Mouse (Mus musculus): ENCODE results near the gene Apof. TPM values are rescaled to one million over a fixed set of nuclear protein-coding genes. Genes with fewer than 3 reads are reported as not detected.

Apof gene
- polyA plus RNA-seq (2012; rRNA removed) = 813 and 951 TPM in 2 replicates

DNA sequence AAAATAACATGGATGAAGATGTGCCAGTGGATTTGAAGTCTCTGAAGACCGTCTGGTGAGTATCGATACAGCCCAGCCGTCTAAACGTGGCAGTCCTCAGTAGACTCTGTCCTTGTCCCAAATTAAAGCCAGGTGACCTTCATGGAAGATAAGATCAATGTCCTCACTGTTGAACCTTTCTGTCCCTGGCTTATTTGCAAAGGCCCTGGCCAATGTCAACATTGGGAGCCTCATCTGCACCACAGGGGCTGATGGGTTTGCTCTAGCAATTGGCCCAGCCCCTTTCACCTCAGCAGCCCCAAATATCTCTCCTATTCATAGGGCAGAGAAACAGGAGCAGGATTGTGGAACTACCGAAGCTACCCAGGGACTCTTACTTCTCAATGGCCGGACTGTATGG lies at the start of gene Apof:
Gene Apof (plus strand): TSS at position 301 of the 400 bp plus-strand sequence.

DNA sequence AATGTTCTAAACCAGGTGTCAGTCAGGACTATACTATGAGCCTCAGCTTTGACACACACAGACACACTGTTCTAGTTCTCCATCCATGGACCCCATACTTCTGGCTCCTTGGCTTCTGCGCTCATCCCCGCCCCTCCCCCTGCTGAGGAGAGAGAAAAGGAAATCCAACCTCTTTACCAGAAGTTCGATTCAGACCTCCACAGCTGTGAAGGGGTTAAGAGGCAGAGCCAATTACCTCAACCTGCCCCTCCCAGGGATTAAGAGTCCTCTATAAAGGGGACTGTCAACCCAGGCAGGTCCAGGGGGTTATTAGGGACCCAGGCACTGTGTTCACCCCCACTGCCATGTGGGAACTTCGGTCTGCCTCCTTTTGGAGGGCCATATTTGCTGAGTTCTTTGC lies 42.9 kb upstream of the Apof start, which contains the start of gene Mip:
Gene Mip (plus strand): TSS at position 301 of the 400 bp plus-strand sequence.

GRCm38 (mm10) chr10:128231697-128232419 lies 36.6 kb upstream of the Apof start, which contains the start of gene Timeless:
Timeless (plus strand) TSS chr10:128232065.

DNA sequence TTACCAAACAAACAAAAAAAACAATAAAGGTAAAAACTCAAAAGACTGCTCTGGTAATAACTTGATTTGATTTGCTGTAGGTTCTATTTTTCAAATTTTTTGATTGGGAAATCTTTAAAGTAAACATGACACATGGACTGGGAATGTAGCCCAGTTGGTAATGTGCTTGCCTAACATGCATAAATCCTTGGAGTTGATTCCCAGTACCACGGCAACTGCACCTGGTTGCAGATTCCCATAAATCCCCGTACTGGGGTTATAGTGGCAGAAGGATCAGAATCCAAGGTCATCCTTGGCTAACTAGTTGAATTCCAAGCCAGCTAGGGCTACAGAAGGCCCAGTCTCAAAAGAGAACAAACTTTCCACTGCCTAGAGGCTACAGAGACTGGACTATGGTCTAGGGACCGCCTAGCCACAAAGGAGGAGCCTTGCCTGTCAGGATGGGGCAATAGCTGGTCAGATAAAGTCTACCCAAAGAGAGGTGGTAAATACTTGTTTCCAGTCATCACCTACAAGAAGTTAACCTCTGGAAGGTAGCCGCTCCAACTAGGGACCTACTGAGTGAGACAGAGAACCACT lies 14.7 kb upstream of the Apof start, which contains the start of gene Apon:
Gene Apon (plus strand): TSS at position 420 of the 579 bp plus-strand sequence.

DNA sequence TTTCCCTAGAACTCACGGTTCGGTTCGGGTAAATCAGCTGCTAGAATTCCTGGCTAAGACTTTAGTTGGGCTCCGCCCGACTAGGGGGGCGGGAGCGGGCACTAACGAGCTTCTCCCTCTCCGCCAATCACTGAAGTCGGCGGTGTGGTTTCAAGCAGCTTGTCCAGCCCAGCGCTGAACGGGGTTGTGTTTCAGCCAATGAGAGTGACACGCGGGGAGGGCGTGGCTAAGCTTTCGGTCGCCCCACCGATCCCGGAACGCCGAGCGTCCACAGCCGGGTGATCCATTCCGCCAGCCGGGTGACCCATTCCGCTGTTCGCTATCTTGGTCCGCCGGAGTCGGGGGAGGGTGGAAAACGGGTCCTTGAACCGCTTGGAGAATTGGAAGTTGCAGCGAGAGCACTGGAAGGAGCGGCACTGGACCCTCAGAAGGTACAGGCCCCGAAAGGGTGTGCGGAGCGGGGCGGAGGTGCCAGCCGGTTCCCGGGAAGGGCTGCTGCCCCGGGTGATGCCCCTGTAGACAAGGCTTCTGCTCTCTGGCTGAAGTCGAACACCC lies 1.9 kb downstream of the Apof start, which contains the start of gene Stat2:
Gene Stat2 (plus strand): TSS at position 273 of the 555 bp plus-strand sequence.

DNA sequence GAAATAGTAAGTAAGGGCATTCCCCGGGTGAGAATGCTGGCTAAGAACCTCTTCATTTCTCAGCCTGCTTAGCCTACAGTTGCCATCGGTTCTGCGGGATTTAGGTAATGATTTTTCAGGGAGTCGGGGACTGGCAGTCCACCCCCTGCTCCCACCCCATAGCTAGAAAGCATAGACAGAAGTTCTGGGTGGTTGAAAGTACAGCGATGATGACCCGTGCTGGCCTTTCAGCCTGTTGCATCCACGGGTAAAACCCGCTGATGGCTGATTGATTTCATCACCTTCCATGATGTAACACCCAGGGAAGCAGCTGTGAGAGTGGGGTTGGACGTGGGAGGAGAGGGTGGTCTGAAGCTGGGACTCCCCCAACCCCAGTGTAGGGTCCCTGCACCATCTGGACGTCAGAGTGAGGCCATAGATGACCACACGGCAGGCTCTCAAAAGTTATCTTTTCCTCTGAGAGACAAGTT lies 30.3 kb downstream of the Apof start, which contains the start of gene Il23a:
Gene Il23a (minus strand): TSS at position 51 of the 470 bp plus-strand sequence.

DNA sequence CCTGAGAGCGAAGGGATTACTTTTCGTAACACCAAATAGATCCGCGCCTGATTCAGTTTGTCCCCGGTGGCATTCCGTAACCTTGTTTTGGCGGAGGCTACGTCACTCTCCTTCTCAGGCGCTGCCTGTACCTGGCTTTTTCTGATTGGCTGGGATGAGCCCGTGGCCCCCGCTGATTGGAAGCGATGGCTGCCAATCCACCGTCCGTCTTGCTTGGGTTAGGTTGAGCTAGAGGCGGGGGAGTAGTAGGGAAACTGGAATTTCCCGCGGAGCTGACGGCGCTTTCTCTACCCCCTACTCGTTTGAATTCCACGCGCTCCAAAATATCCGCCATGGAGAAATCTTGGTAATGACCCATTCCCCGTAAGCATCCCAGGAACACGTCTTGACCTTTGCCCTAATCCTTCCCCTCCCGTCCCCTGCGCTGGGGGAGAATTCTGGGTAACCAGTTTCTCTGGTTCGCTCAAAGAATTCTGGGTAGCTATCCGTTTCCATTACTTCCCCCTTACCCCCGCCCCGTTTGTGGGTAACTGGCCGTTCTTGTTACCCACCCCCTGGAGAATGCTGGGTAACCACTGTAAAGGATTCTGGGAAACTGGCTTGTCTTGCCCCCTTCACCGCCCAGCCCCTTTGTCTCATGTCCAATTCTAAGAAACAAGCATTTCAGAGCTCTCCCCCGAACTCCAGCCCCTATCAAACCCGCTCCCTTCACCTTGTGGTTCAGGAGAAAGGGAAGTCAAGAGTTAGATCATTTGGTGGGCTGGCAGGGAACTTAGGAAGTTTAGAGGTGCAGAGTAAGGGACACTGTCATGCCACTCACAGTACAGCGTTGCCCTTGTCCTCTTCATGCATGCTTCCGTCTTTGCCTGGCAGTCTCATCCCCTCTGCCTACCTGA lies 34.9 kb downstream of the Apof start, which contains the start of gene Pan2:
Gene Pan2 (plus strand): TSS at position 210 of the 896 bp plus-strand sequence.

Other genes with a start within 250 kb of the Apof start
- gene Naca, start 233.1 kb upstream of the Apof start, polyA plus RNA-seq (2012; rRNA removed) = 282 TPM in 2 replicates
- 30.8 and 34.7 TPM in 2 replicates for gene Ptges3, start 209.7 kb upstream of the Apof start, polyA plus RNA-seq (2012; rRNA removed)
- 1,169 and 1,252 TPM in 2 replicates for gene Atp5b, start 185.4 kb upstream of the Apof start, polyA plus RNA-seq (2012; rRNA removed)
- 8.8 and 10.8 TPM in 2 replicates for gene Baz2a, start 177.1 kb upstream of the Apof start, polyA plus RNA-seq (2012; rRNA removed)
- gene Rbms2, start 88.4 kb upstream of the Apof start, polyA plus RNA-seq (2012; rRNA removed) = 13.5 and 14.2 TPM in 2 replicates
- gene Gls2, start 74.2 kb upstream of the Apof start, polyA plus RNA-seq (2012; rRNA removed) = 50.2 and 50.4 TPM in 2 replicates
- 34.1 and 34.9 TPM in 2 replicates for gene Spryd4, start 56.9 kb upstream of the Apof start, polyA plus RNA-seq (2012; rRNA removed)
- 0.01 TPM in 1 of 2 replicates, not detected in the other for gene Mip, start 42.8 kb upstream of the Apof start, polyA plus RNA-seq (2012; rRNA removed)
- gene Timeless, start 36.6 kb upstream of the Apof start, polyA plus RNA-seq (2012; rRNA removed) = 6.6 and 6.7 TPM in 2 replicates
- 13.0 and 18.7 TPM in 2 replicates for gene Apon, start 14.6 kb upstream of the Apof start, polyA plus RNA-seq (2012; rRNA removed)
- gene Stat2, start 1.9 kb downstream of the Apof start, polyA plus RNA-seq (2012; rRNA removed) = 20.6 and 23.1 TPM in 2 replicates
- gene Il23a, start 30.1 kb downstream of the Apof start, polyA plus RNA-seq (2012; rRNA removed) = 0.03 and 0.06 TPM in 2 replicates
- gene Pan2, start 34.7 kb downstream of the Apof start, polyA plus RNA-seq (2012; rRNA removed) = 13.6 and 15.8 TPM in 2 replicates
- 57.3 and 69.2 TPM in 2 replicates for gene Cnpy2, start 53.8 kb downstream of the Apof start, polyA plus RNA-seq (2012; rRNA removed)
- 59.5 and 64.0 TPM in 2 replicates for gene Cs, start 69.1 kb downstream of the Apof start, polyA plus RNA-seq (2012; rRNA removed)
- 10.3 and 10.8 TPM in 2 replicates for gene Coq10a, start 100.3 kb downstream of the Apof start, polyA plus RNA-seq (2012; rRNA removed)
- gene Ankrd52, start 108.4 kb downstream of the Apof start, polyA plus RNA-seq (2012; rRNA removed) = 4.4 and 6.2 TPM in 2 replicates
- gene Slc39a5, start 132.6 kb downstream of the Apof start, polyA plus RNA-seq (2012; rRNA removed) = 99.5 and 112 TPM in 2 replicates
- 16.8 and 18.7 TPM in 2 replicates for gene Nabp2, start 142.8 kb downstream of the Apof start, polyA plus RNA-seq (2012; rRNA removed)
- 7.0 and 8.3 TPM in 2 replicates for gene Rnf41, start 143.0 kb downstream of the Apof start, polyA plus RNA-seq (2012; rRNA removed)
- gene Smarcc2, start 190.6 kb downstream of the Apof start, polyA plus RNA-seq (2012; rRNA removed) = 25.6 and 31.2 TPM in 2 replicates
- gene Myl6, start 225.5 kb downstream of the Apof start, polyA plus RNA-seq (2012; rRNA removed) = 627 and 720 TPM in 2 replicates
- 0.53 and 0.67 TPM in 2 replicates for gene Myl6b, start 230.0 kb downstream of the Apof start, polyA plus RNA-seq (2012; rRNA removed)

Data from liver, embryonic 18 days (tissue).